Mouse (Mus musculus): Measurements from ENCODE around the gene Crbn.

The Crbn gene

DNA sequence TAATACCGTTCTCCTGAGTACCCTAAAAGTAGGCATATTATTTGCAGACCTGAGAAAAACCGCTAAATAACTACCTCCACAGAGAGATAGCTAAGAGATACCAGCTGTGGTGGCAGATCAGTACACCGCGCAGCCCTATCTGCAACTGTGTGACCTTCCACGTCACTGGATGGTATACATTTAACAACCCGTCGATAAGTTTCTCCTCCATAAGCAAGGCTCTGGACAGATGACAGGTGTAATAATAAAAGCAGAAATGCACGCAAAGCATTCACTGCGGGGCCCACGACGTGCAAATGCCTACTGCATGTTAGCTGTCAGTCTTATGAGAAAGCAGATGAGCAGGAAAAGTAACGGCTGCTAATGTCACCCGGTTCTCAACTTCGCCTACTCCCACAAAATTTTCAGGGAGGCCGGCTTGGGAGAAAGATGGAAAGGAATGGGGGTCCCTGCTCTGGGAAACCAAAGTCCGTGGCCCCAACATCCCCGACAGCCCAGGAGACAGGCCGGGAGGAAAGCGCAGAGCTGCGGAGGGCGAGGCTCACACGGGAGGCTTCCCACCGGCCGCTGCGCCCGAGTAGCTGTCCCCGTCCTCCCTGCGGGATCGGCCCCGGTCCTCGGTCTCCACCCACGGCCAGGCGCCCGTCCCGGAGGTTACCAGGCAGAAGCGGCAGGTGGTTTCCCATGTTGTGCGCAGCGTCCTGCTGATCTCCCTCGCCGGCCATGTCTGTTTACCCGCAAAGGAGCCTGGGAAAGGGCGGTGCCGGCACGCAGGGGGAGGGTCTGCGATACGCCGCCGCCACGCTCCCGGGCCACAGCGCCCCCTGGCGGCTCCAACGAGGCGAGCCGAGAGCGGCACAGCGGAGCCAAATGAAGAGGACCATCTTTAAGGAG is at the start of gene Crbn:
Gene Crbn (minus strand): TSS at position 745 of the 894 bp plus-strand sequence.
- peak; percentile 79 for DNase-seq (ENCODE audit: low spot score)

DNA sequence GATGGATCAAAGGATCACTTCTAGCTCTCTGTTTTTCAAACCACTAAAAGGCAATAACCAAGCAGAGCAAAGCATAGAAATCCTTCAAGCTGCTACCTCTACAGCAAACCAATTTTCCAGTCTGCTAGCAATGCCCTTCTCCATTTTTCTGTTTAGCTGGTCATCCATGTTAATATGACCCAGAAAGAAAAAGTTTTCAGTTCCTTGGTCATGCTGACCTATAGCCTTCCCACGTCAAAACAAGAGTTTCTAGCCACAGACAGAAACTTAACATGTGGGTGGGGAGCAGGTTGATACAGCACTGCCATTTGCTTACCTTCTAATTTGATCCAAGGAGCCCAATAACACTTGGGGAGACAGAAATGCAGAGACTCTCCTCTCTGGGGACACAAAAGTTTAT is 40.3 kb upstream of the Crbn start:
- DNase-seq (ENCODE audit: low spot score), result no peak

DNA sequence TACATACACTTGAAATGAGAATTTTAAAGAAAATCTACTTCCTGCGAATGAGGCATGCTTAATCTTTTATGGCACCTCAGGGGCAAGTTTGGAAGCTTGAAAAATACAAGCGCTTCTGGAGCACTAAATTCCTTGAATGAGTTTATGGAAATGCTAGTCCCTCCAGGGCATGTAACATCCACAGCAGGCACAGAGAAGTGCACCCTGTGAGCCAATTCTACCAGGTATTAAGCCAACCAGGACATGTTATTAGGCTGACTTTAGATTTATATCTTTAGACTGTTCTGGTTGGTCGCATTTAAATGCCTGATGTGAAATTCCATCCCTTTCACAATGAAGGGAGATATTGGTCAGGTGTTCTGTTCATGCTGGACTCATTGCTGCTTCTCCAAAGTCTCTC is 38.2 kb upstream of the Crbn start:
- no peak for DNase-seq (ENCODE audit: low spot score)

DNA sequence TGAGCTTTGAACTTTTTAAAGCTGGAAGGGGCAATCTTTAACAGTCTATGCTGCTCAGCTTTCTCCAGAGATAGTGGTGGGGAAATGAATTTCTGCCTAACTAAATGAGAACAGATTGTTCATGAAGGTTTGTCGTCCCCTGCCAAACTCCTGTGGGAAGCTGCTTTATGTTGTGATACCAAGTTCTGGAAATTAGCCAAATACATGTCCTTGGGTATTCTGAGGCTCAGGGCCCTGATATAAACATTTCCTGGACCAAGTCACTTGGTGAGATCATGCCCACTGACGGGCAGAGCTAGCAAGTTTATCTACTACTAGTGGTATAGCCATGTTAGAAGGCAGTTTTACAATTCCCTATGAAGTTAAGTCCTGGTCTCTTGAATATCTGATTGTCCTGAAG is 35.4 kb upstream of the Crbn start:
- no peak for DNase-seq (ENCODE audit: low spot score)

DNA sequence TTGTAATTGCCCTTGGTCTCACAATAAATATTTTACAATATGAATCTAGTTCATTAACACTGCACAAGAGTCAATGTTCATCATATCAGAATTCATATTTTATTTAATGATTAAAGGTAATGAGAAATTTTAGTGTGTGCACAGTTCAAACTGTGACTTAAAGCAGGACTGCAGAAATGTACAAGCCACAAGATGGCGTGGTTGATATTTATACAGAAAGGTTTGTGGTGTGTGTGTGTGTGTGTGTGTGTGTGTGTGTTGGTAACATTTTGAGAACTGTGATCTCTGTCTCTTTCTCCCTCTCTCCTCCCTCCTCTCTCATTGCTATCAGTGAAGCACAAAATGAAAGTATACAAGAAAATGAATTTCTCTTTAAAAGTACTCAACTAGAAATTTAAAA is 22.5 kb upstream of the Crbn start:
- no peak for DNase-seq (ENCODE audit: low spot score)

DNA sequence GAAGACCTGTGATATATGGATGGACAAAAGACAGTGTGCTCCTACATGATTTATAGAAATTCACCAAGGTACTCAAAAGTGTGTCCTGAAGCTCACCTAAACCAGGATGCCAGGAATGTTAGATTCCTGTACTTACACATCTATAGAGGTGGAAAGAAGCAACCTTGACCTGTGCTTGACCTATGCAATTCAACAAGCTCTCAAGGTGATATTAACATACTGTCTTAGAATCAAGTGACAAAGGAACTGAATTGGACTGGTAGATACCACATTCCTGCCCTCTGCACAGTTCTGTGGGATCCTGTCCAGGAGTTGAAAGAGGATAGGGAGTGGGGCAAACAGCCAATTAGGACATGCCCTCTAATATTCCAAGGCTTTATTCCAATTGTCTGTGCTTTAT is 20.7 kb upstream of the Crbn start:
- no peak for DNase-seq (ENCODE audit: low spot score)

DNA sequence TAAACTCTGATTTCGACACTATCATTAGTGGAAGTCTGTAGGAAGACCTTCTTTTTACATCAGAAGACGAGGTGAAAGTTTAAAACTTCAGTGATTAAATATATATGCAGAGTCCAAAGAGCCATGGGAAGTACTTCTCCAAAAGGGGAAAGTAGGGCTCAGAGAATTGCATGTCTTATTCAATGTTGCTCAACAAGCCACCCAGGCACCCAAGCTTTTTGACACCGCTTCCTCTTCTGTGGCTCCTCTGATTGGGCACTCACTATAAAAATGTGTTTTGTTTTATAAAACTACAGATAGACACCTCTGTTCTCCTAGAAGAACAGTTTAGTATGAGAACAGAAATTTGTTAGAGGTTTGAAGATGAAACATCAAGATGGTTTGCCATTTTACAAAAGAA is 20.0 kb upstream of the Crbn start:
- no peak for DNase-seq (ENCODE audit: low spot score)

DNA sequence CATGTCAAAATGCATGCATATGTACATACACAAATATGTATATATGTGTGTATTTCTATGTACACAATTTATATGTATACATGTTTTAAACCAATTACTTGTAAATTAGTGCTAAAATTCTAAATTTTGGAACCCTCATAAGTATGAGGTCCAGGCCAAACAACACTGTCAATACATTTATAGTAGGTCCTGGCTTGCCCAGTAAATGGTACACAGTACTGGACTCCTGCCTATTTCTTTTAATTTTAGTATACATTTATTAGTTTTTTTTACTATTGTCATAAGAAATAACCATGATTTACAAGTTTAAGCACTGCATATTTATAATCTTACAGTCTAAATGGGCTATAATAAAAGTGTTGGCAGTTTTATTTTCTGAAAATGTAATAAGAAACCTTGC is 19.4 kb upstream of the Crbn start:
- no peak for DNase-seq (ENCODE audit: low spot score)

DNA sequence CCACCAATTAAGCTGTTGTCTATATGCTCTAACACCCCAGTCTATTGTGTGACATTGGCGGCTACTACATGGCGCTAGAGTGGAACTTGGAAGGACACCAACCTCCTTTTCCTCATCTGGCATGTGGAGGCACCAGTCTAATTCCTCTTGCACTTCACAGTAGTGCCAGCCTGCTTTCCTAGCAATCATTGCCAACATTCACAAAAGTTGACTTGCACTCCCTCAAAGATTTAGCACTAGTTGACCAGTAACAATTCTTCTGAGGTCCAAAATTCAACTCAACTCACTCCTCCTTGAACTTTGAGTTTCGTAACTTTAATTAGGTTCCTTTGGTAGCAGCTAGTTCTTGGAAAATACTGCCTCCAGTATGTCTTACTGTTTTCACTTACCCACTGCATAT is 10.8 kb upstream of the Crbn start:
- no peak for DNase-seq (ENCODE audit: low spot score)

DNA sequence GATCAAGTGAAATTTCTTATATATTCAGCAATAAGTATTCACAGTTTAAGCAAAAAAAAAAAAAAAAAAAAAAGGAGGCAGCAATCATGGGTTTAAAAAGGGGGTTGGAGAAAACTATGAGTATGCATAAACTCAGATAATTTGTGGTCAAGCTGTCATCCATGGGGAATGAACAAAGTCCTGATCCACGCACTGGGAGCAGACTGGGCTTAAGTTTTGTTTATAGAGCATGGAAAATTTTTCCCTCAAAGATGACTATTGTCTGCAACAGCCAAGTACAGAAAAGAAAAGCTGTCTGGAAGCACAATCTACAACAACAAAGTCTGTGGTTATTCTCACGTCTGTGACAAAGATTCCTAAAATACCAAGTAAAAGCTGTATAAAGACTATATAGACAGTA is 9.3 kb upstream of the Crbn start:
- DNase-seq (ENCODE audit: low spot score), result no peak

DNA sequence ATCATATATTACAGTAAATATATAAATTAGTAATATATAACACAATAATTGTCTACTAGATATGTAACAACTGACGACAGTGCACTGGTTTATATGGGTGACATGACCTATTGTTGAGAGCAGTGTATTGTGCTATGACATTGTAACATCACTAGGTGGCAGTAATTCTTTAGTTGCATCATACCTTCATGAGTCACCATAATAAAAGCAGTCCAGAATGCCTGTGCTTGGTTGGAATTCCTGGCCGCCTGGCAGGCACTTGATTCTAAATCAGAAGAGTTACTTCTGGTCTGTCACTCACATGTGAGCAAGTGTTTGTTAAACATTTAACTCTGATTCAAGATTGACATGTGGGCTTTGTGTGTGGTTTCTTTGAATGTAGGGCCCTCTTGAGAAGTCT is 5.0 kb upstream of the Crbn start:
- no peak for DNase-seq (ENCODE audit: low spot score)

DNA sequence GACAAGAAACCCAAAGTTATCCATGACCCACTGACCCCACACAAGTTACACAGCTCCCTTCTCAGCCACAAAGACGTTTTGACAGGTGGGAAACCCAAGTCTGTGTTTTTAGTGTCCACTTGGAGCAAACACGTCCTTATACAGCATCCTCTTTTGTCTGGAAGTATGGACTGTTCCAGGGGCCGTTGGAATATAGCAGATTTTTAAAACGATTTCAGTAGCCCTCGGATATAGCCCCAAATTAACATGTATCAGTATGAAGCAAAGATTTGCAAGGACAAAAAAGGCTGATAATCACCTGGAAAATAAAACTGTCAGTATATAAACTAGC is 315 bp upstream of the Crbn start:
- no peak for DNase-seq (ENCODE audit: low spot score)

DNA sequence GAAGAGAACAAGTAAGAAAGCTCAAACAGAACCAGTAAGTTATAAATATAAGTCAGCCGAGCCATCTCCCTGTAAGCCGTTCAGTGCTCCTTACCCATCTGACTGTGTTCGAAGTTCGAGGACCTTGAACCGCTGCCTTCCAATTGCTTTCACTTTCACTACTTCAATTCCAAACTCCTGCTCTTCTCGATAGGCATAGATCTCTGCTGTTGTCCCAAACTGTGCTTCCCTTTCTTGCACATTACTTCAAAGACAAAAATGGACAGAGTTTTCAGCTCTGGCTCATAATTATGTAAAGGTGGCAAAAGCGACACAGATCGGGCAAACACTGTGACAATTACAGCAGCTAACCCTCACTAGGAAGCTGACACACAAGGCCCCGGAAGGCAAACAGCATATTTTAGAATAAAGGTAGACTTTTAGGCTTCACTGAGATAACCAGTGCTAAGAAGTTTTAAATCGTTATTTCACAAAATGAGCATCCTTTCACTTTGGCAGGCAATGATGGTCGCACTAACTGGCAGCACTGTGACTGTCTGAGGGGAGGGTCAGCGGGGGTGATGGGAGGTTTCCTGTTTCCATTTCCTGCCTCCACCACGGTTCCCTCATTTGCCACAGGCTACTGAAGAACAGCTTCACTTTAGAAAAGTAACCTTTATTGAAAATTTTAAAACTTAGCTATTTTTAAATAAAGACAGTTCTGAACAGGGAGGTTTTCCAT is 5.6 kb downstream of the Crbn start:
- no peak for DNase-seq (ENCODE audit: low spot score)

DNA sequence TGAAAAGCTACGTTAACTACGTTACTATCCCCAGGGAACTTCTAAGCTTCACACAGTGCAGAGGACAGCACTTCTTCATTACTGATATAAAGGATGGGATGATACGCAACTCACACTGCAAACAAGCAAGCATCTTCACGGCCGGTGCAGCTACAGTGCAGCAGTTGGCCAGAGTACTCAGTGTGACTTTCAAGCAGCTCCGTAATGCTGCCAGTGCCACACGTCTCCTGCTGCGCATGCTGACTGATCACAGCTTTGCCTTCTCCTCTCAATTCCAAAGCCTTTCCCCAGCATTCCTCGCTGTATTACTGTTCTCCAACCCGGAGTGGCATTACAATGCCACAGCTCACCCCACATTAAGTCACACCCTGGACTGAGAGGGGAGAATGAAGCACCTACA is 6.3 kb downstream of the Crbn start:
- no peak for DNase-seq (ENCODE audit: low spot score)

DNA sequence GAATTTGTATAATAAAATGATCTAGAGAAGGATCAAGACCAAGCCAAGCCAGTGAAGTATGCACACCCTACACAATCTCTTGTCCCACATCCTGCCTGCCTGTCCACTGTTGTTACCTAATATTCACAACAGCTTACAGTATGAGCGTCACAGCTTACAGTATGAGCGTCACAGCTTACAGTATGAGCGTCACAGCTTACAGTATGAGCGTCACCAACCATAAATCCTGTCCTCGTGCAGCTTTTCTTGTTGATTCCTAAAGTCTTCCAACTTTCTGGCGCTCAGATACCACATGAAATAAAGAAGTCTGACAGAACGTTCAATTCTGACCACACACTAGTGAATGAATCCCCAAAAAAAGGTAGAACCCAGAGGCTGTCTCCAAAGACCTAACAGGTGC is 6.8 kb downstream of the Crbn start:
- DNase-seq (ENCODE audit: low spot score), result no peak

DNA sequence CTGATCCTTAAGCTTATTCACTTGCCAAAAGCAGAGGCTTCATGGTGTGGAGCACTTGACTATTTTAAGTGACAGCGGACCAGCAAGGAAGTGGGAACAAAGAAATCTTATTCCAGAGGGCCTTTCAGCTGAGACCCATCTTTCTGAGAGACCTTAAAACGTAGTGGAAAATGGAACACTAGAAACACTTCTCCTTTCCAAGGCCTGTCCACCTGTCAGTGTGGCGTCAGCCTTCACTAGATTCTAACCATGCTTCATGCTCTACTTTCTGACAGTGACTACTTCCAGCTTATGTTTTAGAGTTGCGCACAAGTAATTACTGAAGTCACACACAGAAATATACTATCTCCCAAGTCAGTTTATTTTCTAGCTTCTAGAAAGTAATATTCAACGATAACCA is 7.4 kb downstream of the Crbn start:
- no peak for DNase-seq (ENCODE audit: low spot score)

DNA sequence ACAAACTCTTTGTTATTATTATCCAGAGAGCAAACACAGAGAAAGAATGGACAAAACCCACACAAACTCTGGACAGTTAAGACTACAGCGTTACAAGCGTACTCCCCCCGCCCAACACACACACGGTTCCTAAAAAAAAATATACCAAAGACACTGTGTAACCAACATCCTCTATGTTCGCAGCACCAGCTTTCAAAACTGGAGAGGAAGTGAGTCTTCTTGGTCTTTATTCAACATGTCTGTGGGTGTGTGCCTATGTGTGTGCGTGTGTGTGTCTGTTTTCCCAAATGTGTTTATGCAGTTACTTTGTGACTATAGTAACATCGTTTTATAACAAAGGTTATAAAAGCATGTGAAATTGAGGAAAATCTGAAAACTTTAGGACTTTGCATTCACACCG is 8.4 kb downstream of the Crbn start:
- DNase-seq (ENCODE audit: low spot score), result no peak

DNA sequence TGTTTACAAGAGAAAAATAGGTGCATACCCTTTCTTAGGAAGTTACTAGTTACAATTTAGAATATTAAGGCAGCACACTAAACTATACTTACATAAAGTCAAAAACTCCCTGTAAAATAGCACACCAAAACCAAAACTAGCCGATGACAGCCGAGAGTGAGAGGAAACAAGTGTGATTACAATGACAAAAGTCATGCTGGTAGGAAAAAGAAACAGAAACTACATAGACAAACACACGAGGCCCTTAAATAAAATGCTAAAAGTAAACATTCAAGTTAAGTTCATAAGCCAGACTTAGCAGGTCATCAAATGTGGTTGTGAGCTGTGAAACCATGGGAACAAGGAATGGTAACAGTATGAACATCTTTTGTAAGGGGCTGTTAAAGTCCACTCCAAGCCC is 12.7 kb downstream of the Crbn start:
- no peak for DNase-seq (ENCODE audit: low spot score)

DNA sequence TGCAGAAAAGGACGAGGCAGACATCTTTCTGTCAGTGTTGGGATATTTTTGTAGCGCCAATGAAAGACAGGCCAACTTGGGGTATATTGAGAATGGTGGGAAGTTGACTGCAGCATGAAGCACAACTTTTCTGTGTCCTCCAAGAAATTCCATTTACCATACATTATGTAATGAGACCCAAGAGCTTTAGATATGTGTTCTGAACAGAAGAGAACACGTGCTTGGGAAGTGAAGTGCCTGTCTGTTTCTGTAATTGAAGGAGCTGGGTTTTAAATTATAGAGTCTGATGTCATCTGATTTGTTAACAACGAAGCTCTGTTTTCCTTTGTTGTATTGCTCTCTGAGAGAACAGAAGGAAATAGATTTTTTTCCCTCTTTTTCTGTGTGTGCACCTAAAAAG is 29.8 kb downstream of the Crbn start:
- no peak for DNase-seq (ENCODE audit: low spot score)

DNA sequence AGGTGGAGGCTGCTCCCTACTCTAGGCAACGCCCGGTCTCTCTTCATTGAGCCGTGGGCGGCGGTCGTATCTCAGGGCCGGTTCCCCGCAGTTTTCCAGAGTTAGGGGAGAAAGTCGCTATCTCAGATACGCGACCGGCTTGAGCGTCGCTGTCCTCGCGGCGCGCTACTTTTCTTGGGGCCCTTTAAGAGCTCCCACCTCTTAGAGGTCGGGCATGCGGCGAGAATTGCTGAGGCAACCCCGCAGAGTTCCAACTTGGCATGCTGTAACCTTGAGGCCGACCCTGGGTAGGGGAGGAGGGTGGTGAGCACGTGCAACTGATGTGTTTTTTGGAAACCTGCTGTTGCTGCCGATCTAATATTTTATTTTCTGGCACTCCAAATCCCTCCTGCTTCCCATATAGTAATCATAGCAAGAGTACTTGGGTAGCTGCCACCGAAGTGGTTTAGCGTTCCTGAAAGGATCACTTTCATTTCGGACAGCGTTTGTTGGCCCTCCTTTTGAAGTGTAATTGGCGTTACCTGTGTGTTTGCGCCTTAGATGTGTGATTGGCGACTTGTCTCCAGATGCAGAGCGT is 30.5 kb downstream of the Crbn start:
- no peak for DNase-seq (ENCODE audit: low spot score)

DNA sequence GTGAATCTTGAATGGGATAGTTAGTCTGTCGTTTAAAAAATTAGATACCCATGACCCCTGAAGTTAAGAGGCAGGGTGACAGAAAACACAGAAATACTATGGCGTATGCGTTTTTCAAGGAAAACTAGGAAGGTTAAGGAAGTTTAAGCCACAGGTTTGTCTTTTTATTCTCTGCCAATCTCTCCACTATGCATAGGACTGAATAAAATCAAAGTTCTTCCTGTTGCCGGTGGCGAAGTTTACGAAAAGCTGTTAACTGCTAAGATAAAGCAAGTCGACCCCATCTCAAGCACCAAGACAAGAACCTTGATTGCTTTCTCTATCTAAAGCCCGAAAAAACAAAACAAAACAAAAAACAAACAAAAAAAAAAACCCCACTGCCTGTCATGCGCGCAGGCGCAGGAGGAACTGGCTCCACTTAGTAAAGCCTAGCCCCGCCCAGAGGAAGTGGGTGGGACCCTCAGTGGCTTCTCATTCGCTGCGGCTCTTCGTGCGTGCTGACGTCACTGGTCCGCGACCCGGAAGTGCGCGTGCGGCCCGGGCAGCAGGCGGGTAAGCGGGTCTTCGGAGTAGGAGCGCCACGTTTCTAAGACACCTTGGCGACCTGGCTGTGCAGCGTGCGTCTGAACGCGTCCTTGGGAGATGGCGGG is 31.1 kb downstream of the Crbn start, which contains the start of gene Trnt1:
Gene Trnt1 (plus strand): TSS at position 481 of the 650 bp plus-strand sequence.
- DNase-seq (ENCODE audit: low spot score), result peak; percentile 95

DNA sequence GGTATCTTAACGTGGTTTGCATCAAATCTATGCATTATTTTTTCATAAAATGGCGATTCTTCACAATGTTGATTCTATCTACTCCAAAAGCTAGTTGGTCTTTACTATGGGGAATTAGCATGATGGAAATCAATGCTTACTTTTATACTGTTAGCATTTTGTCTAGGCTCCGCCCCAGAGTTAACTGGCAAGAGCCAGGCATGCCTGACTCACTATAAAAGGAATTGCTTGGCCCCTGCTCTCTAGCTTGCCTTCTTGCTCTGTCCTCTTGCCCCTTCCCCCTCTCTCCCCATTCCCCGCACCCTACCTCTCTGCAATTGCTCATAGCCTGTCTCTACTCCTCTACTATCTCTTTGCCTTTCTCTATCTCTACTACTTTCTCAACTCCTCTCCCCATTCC is 33.1 kb downstream of the Crbn start:
- no peak for DNase-seq (ENCODE audit: low spot score)

DNA sequence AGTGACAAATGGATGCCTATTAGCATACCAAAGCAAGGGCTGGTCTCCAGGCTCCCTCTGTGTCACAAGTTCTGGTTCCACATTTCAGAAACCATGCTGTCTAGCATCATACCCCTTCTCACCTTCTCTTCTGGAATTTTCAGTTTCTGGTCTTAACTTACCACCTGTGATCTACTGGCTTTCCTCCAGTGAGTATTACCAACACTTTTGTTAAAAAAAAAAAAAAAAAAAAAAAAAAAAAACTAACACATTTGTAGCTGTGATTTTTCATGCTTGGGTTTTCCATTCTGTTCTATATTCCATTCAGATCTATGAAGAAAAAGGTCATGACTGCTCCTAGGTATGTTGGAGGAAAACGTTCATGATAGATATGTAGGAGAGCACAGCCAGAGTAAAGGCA is 34.0 kb downstream of the Crbn start:
- DNase-seq (ENCODE audit: low spot score), result no peak

Measured in yolk sac, embryonic 10.5 days (tissue).